Mouse (Mus musculus): ENCODE measurements around the gene Erp27. TPM values are rescaled to one million over a fixed set of nuclear protein-coding genes. Genes with fewer than 3 reads are reported as not detected.
A peak's percentile ranks its signal among the peaks of the same experiment; 100 is the strongest.

The Erp27 gene
- polyA plus RNA-seq, 1 experiment from 2014 or later, result not detected

DNA sequence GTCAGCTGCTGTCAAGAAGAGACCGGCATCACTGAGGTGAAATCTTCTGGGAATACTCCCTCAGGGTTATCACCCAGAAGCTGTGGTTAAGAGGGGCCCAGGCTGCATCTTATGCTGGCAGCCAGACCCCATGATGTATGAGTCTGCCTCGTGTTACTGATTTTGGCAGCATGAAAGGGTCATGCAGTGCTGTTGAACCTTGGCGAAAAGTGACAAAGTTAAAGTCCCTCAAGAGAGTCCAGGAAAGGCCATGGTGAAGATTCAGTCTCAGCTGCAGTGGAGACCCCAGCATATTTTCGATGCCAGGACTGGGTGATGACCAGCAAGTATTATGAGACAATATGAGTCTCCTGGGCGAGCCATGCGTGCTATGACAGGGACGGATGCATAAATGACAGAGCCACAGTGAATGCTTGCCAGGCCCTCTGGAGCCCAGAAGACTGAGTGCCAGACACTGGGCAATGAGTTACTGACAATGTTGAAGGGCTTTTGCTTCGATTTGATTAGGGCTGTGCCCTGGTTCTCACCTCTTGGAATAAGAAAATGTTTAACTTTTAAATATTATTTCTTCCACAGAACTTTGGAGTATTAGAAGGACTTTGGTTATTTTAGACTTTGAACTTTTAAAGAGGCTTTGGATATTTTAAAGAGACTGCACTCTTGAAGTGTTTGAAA, 6.1 kb downstream of the Erp27 start:
- Histone ChIP-seq H3K9ac (no peak overlapping the region), H3K27me3 (0 out of 2 replicates have a peak, but pooled peaks cover 6% of the 10 kb centered on the region), H3K4me3 (no peak overlapping the region), H3K27ac (no peak overlapping the region), H3K9me3 (no peaks in the 10 kb centered on the region), H3K4me2 (no peak overlapping the region), H3K36me3 (no peaks in the 10 kb centered on the region), H3K4me1 (replicated peaks) (peaks cover 8% of the 10 kb centered on the region; the same call in 1 of the 2 replicates)
- WGBS, result 85% methylated on average over 8 of the region's 8 CpGs
- ATAC-seq (ENCODE audit: low FRiP score), result no peak

DNA sequence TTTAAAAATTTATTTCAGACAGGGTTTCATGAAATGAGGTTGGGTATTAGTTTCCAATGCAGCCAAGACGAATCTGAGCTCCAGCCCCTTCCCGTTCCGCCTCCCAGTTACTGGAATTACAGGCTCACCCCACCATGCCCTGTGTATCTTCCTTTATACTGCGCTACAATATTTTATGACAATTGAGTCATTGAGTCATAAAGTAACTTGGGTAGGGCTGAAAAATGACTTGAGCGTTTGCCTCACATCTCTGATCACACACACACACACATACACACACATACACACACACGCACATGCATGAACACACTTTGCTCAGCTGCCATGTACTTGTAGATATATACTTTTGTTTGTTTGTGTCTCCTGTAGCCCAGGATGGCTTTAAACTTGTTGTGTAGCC, 7.7 kb downstream of the Erp27 start:
- Histone ChIP-seq H3K9me3 (no peaks in the 10 kb centered on the region), H3K27me3 (0 out of 2 replicates have a peak, but pooled peaks cover 6% of the 10 kb centered on the region), H3K36me3 (no peaks in the 10 kb centered on the region), H3K27ac (no peak overlapping the region), H3K9ac (no peak overlapping the region), H3K4me3 (no peak overlapping the region), H3K4me1 (replicated peaks) (peaks cover 8% of the 10 kb centered on the region; the same call in 1 of the 2 replicates), H3K4me2 (no peak overlapping the region)
- WGBS, result 96% methylated on average over 6 of the region's 6 CpGs
- ATAC-seq (ENCODE audit: low FRiP score), result no peak

DNA sequence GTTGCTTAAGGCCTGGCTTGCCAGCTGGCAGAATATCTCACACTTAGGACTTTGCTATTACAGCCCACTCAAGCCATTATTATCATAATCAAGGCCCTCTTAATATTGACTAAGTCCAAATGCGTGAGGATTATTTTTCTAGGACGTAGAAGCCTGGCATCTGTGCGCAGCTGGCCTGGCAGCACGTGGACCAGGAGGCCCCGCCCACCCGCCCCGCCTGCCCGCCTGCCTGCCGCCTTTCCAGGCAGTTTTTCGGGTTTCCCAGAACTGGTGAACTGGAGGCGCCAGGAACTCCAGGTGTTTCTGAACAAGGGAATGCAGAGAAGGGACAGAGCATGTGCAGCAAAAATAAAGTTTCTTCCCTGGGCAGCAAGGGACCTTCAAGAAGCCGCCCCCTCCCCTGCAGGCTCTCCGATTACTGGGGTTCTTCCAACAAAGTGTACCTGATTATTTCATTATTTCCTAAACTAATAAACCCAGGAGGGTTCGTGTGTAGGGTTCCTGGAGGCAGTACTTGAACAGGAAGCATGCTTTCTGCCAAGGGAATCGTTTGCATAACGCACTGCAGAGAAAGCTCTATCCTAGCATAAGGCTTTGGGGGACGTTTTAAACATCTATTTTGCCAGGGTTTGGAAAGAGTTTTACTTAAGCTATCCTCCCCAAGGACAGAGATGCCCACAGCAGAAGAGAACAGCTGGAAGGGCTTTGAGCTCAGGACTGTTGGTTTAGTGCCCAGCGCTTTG, 8.4 kb downstream of the Erp27 start:
- H3K9me3 ChIP-seq, result no peaks in the 10 kb centered on the region
- H3K4me2 ChIP-seq, result peak overlapping the region; percentile 48
- WGBS, result 16% methylated on average over 18 of the region's 18 CpGs
- H3K9ac ChIP-seq, result peak overlapping the region; percentile 51
- no peak; the same call in 1 of the 2 replicates for ATAC-seq (ENCODE audit: low FRiP score)
- H3K4me3 ChIP-seq, result peak overlapping the region; percentile 25
- 0 out of 2 replicates have a peak, but pooled peaks cover 6% of the 10 kb centered on the region for H3K27me3 ChIP-seq
- peaks cover 8% of the 10 kb centered on the region; the same call in 1 of the 2 replicates for H3K4me1 ChIP-seq (replicated peaks)
- no peak overlapping the region for H3K27ac ChIP-seq
- H3K36me3 ChIP-seq, result no peaks in the 10 kb centered on the region

GRCm38 (mm10) chr6:136912751-136913265, 9.2 kb downstream of the Erp27 start:
- H3K9ac ChIP-seq, result no peak overlapping the region
- H3K4me2 ChIP-seq, result peak overlapping the region; percentile 48
- H3K36me3 ChIP-seq, result no peaks in the 10 kb centered on the region
- H3K9me3 ChIP-seq, result no peaks in the 10 kb centered on the region
- H3K27ac ChIP-seq, result no peak overlapping the region
- H3K4me1 ChIP-seq (replicated peaks), result peaks cover 8% of the 10 kb centered on the region; the same call in 1 of the 2 replicates
- WGBS, result 92% methylated on average over 1 of the region's 2 CpGs
- no peak for ATAC-seq (ENCODE audit: low FRiP score)
- 0 out of 2 replicates have a peak, but pooled peaks cover 6% of the 10 kb centered on the region for H3K27me3 ChIP-seq
- H3K4me3 ChIP-seq, result no peak overlapping the region

DNA sequence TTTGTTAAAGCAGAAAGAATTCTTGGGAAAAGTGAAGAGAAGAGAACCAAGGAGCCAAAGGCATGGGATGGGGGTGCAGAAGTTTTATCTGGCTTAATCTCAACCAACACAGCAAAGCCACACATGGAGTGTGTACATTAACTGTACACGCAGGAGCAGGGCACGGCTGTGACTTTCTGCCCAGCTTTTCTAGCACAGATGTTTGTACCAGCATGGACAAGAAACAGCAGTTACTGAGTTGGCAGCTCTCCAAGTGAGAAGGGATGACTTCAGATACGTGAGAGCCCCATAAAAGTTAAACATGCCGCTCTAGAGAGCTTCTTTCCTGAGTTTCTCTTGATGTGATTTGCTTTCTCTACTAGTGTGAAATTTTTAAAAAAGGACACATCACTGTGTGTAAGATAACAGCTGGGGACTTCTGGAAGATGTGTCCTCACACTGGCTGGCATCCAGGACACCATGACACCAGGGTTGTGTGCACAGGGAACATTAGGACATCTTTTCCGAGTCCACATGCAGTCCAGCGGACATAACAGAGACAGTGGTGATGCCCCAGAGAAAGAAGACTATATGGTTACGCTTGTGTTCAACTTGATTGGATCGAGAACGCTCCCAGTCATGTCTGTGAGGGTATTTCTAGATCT, 11.6 kb downstream of the Erp27 start:
- Histone ChIP-seq H3K4me2 (no peak overlapping the region), H3K27me3 (0 out of 2 replicates have a peak, but pooled peaks cover 4% of the 10 kb centered on the region), H3K9ac (no peak overlapping the region), H3K36me3 (no peaks in the 10 kb centered on the region), H3K27ac (no peak overlapping the region), H3K9me3 (no peaks in the 10 kb centered on the region), H3K4me3 (no peak overlapping the region), H3K4me1 (replicated peaks) (peaks cover 8% of the 10 kb centered on the region; the same call in 1 of the 2 replicates)
- WGBS, result 83% methylated on average over 9 of the region's 9 CpGs
- no peak for ATAC-seq (ENCODE audit: low FRiP score)

DNA sequence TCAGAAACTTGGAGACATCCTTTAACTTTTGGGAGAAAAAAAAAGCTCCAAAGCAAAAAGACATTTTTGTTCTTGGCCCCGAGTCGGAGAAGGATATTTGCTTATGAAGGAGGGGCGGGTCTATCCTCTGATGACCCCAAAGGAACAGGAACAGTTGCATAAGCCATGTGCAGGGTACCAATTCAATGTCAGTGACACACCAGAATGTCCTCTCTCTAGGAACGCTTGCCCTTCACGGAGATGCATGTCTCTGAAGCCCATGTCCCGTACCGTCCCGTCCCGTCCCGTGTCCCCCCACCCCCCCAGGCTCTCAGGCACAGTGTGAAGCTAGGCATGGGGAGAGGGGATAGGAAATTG, 15.1 kb downstream of the Erp27 start:
- WGBS, result 65% methylated on average over 10 of the region's 10 CpGs
- no peak overlapping the region for H3K9ac ChIP-seq

DNA sequence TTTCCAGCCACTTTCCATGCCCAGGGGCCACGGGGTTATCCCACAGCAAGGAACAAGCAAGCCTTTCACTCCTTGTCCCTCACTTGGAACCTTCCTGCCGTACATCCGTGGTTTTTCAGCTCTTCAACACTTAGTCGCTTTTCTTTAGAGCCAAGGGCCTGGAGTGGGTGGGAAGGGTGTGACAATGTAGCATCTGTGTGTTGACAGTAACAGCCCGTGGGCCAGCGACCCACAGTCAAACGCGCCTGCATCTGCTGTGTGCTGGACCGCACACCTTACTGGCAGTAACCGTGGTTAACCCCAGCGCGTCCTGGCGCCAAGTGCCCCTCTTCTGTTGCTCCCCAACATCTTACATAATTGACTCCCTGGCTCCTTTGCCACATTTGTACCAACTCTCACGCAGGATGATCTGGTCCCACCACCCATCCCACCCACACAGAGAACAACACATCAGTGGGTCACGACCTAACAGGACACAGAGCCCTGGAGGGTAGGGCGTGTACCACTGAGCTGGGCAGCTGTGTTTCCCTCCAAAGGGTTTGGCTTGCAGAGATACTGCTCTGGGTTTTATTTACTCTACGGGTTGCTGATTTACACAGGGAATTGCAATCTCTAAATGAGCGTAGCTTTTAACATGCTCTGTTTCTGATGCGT, 15.6 kb downstream of the Erp27 start:
- WGBS, result 89% methylated on average over 19 of the region's 19 CpGs
- no peaks in the 10 kb centered on the region for H3K4me1 ChIP-seq (replicated peaks)
- no peak overlapping the region for H3K4me2 ChIP-seq
- H3K27ac ChIP-seq, result no peak overlapping the region
- H3K27me3 ChIP-seq, result no peaks in the 10 kb centered on the region
- no peak overlapping the region for H3K4me3 ChIP-seq
- no peaks in the 10 kb centered on the region for H3K36me3 ChIP-seq
- H3K9me3 ChIP-seq, result no peaks in the 10 kb centered on the region
- ATAC-seq (ENCODE audit: low FRiP score), result no peak
- H3K9ac ChIP-seq, result no peak overlapping the region

More for the DNA sequence above, 15.1 kb downstream of the Erp27 start:
- Histone ChIP-seq H3K4me3 (no peak overlapping the region), H3K4me1 (replicated peaks) (no peaks in the 10 kb centered on the region), H3K27me3 (no peaks in the 10 kb centered on the region), H3K9me3 (no peaks in the 10 kb centered on the region), H3K27ac (no peak overlapping the region), H3K36me3 (no peaks in the 10 kb centered on the region), H3K4me2 (no peak overlapping the region)
- no peak for ATAC-seq (ENCODE audit: low FRiP score)

- Histone ChIP-seq H3K27ac (no peak overlapping the region), H3K4me1 (replicated peaks) (no peaks in the 10 kb centered on the region), H3K36me3 (no peaks in the 10 kb centered on the region), H3K27me3 (no peaks in the 10 kb centered on the region), H3K4me2 (no peak overlapping the region), H3K9ac (no peak overlapping the region), H3K4me3 (no peak overlapping the region), H3K9me3 (no peaks in the 10 kb centered on the region)
- ATAC-seq (ENCODE audit: low FRiP score), result no peak
- WGBS, result 71% methylated on average over 8 of the region's 8 CpGs
Observed at GRCm38 (mm10) chr6:136903885-136904470, 18.0 kb downstream of the Erp27 start.

- Histone ChIP-seq H3K4me3 (no peak overlapping the region), H3K9me3 (no peaks in the 10 kb centered on the region), H3K27ac (no peak overlapping the region), H3K27me3 (no peaks in the 10 kb centered on the region), H3K4me2 (no peak overlapping the region), H3K9ac (no peak overlapping the region), H3K36me3 (no peaks in the 10 kb centered on the region), H3K4me1 (replicated peaks) (no peaks in the 10 kb centered on the region)
- ATAC-seq (ENCODE audit: low FRiP score), result no peak
- WGBS, result 94% methylated on average over 9 of the region's 9 CpGs
Observed at GRCm38 (mm10) chr6:136902527-136902926, 19.5 kb downstream of the Erp27 start.

DNA sequence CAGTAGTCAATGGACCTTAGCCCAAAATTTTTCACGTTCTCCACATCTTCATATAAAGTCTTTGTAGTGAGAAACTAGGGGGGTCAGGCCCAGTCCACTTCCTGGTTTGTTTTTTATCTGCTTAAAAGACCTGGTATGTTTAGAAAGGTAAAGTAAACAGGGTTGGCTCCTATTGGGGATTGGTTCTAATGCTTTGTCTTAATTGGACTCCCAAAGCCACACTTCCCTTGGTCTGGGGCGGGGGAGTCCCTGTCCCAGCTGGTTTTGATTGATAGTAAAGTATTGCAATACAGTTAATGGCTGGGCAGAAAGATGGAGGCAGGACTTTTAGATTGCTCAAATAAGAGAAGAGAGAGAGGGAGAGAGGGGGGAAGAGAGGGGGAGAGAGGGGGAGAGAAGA, 21.0 kb downstream of the Erp27 start:
- H3K9me3 ChIP-seq, result no peaks in the 10 kb centered on the region
- 84% methylated on average over 2 of the region's 2 CpGs for WGBS
- ATAC-seq (ENCODE audit: low FRiP score), result no peak
- no peaks in the 10 kb centered on the region for H3K27me3 ChIP-seq
- H3K9ac ChIP-seq, result no peak overlapping the region
- no peak overlapping the region for H3K27ac ChIP-seq
- H3K4me1 ChIP-seq (replicated peaks), result no peaks in the 10 kb centered on the region
- no peak overlapping the region for H3K4me2 ChIP-seq
- no peaks in the 10 kb centered on the region for H3K36me3 ChIP-seq
- H3K4me3 ChIP-seq, result no peak overlapping the region

DNA sequence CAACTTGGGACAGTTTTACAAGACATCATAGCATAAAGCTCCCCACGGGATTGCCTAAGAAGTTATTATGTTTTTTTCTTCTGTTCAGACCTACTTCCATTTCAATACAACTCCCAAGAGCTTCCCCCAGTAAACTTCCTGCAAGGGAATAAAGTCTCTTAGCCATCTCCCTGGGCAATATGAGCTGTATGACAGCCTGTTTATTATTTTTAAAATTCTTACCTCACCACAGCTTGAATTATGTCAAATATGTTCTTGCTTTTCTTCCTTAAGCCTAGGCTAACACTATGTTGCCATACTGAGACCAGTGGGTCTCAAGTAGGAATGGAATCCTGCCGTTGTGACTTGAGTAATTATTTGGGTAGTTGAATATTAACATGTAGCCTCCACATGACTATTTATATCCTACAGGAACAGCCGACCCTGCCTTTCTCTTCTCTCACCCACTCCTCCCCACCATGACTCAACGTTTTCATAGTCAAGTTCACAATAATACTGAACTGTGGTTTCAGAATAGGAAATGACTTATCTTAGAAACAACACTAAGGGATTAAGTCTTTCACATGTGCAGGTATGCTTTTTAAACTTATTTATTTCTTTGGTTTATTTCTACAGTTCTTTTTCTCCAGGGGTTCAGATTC, 21.5 kb downstream of the Erp27 start:
- Histone ChIP-seq H3K9me3 (no peaks in the 10 kb centered on the region), H3K36me3 (no peaks in the 10 kb centered on the region), H3K9ac (no peak overlapping the region), H3K27ac (no peak overlapping the region), H3K27me3 (no peaks in the 10 kb centered on the region), H3K4me3 (no peak overlapping the region), H3K4me2 (no peak overlapping the region), H3K4me1 (replicated peaks) (no peaks in the 10 kb centered on the region)
- 61% methylated on average over 4 of the region's 4 CpGs for WGBS
- ATAC-seq (ENCODE audit: low FRiP score), result no peak
